Mouse (Mus musculus) liver, adult 2 months (tissue): ENCODE results near the gene Spns2. TPM values are rescaled to one million over a fixed set of nuclear protein-coding genes. Genes with fewer than 3 reads are reported as not detected.

ENCODE experiments used
- DNase-seq: peaks from one replicate; pipeline ENCODE4 v3.0.0-alpha.2; 2011; ENCODE audit warnings: low read depth, low spot score; ENCODE audit errors: extremely low read depth
- H3K27ac ChIP-seq: fragments of 200-500 bp; replicated peaks from 2 replicates; pipeline ENCODE4 v1.5.1; 2012; ENCODE audit warnings: low read depth, mild to moderate bottlenecking, control low read depth, inconsistent platforms, low read length; ENCODE audit not compliant: insufficient read depth
- H3K27me3 ChIP-seq: fragments of 200-500 bp; 2 replicates; pipeline ENCODE4 v1.6.1; 2012; ENCODE audit warnings: mild to moderate bottlenecking, moderate library complexity, low read length, inconsistent platforms; ENCODE audit not compliant: control insufficient read depth, insufficient read depth
- H3K36me3 ChIP-seq: fragments of 200-500 bp; 2 replicates; pipeline ENCODE4 v1.6.1; 2012; ENCODE audit warnings: low read length, inconsistent platforms; ENCODE audit not compliant: control insufficient read depth, insufficient read depth
- H3K4me1 ChIP-seq: fragments of 200-500 bp; 2 replicates; pipeline ENCODE4 v1.6.1; 2011; ENCODE audit warnings: low read length; ENCODE audit not compliant: control insufficient read depth, insufficient read depth
- H3K4me3 ChIP-seq: fragments of 200-500 bp; 2 replicates; pipeline ENCODE4 v1.5.1; 2011; ENCODE audit warnings: low read depth, mild to moderate bottlenecking, control low read depth, low read length, moderate library complexity; ENCODE audit not compliant: insufficient read depth
- H3K79me2 ChIP-seq: fragments of 200-500 bp; 2 replicates; pipeline ENCODE4 v1.6.1; 2012; ENCODE audit warnings: inconsistent platforms, mild to moderate bottlenecking, low read length, moderate library complexity; ENCODE audit not compliant: control insufficient read depth, insufficient read depth
- H3K9ac ChIP-seq: fragments of 200-500 bp; 2 replicates; pipeline ENCODE4 v1.6.1; 2012; ENCODE audit warnings: low read depth, mild to moderate bottlenecking, control low read depth, inconsistent platforms, low read length
- CTCF ChIP-seq: fragments of 200-500 bp; IDR thresholded peaks from 2 replicates; pipeline ENCODE4 v1.5.1; 2011; ENCODE audit warnings: low read depth, low read length, control low read depth
- POLR2A ChIP-seq: fragments of 200-500 bp; IDR thresholded peaks from 2 replicates; pipeline ENCODE4 v1.6.1; 2011; ENCODE audit warnings: low read length, control low read depth; ENCODE audit not compliant: insufficient read depth; ENCODE audit errors: extremely low read depth
- WGBS: fragments of 180-500 bp; shearing (Covaris S2); methylation state at CpG from one replicate; pipeline ENCODE4 v1.1.7; 2018; 5-methylcytosine and 5-hydroxymethylcytosine counted together
- polyA plus RNA-seq: library from polyadenylated mRNA; depleted of rRNA; stranded (reverse); fragments of >200 nt; gene quantifications from 2 replicates; pipeline ENCODE4 v1.2.3, GENCODE M21; 2012
- total RNA-seq: library from RNA; depleted of rRNA; stranded (reverse); fragments of >200 nt; gene quantifications from 2 replicates; pipeline ENCODE4 v1.2.3, GENCODE M21; 2014

The Spns2 gene
- total and polyA plus RNA-seq, 2 experiments, result 41.1 to 47.3 TPM

DNA sequence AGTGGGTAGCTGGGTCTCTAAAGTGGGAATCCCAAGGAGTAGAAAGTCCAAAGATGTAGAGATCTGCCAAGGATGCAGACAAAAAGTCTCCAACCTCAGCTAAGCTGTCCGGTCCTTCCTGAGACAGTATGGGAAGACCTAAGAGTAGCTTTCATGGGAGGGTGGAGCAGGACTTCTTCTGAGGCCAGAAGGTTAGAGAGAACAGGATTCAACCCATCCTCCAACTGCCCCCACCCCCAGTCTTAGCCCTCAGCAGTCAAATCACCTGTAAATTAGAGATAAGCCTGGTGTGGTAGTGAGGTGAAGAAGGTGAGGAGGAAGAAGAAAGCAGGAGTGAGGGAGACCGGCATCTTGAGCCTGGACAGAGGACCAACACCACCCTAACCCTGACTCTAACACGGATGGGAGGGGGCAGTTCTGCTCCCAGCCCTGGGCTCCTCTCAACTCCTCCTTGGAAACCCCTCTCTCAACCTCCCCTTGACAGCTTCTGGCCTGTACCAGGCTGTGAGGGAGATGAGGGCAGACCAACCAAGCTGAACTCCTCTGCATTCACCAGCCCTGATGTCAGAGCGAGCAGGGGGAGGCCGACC, 76.0 kb downstream of the Spns2 start:
- Histone ChIP-seq H3K36me3 (no peaks in the 10 kb centered on the region), H3K27me3 (no peaks in the 10 kb centered on the region), H3K4me3 (no peak overlapping the region), H3K79me2 (no peaks in the 10 kb centered on the region), H3K9ac (no peak overlapping the region), H3K4me1 (peaks cover 6% of the 10 kb centered on the region), H3K27ac (no peak overlapping the region)
- no peak for DNase-seq
- WGBS, result 91% methylated on average over 5 of the region's 5 CpGs
- TF ChIP-seq POLR2A (no peak), CTCF (no peak)

DNA sequence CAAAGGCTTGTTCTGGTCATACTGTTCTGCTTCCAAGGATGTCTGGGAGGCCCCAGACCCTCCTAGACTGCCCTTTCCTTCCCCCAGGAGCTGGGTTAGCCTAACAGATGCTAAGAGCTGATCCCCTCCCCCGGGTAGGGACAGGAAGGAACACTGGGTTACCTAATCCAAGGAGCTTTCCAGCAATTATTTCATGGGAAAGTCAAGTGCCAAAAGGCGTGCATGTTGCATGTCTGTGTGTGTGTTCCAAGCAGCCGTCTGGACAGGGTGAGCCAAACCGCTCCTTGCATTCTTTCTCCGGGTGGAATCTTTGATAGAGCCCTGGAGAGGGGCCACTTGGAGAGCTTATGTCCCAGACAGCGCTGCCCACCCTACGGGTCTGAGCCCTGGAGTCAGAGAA, 76.7 kb downstream of the Spns2 start:
- WGBS, result 93% methylated on average over 7 of the region's 7 CpGs
- no peak overlapping the region for H3K9ac ChIP-seq
- peaks cover 5% of the 10 kb centered on the region for H3K4me1 ChIP-seq
- no peaks in the 10 kb centered on the region for H3K27me3 ChIP-seq
- no peaks in the 10 kb centered on the region for H3K36me3 ChIP-seq
- H3K4me3 ChIP-seq, result no peak overlapping the region
- no peak for TF ChIP-seq POLR2A
- DNase-seq, result no peak
- H3K79me2 ChIP-seq, result no peaks in the 10 kb centered on the region
- H3K27ac ChIP-seq, result no peak overlapping the region

DNA sequence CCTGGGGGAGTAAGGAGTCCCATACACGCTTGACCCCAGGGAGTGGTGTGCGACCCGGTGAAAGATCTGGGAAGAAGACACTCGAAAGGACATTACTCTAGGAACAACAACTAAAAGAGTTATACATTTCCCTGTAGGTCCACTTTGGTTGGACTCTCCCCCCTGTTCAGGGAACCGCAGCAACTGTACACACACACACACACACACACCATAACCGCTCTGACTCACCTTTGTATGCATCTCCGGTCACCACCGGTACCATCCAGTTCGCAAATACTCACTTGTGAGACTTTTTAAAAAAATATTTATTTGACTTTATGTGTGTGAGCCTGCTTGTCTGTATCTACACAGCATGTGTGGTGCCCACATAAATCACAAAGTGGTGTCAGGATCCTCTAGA, 77.8 kb downstream of the Spns2 start:
- Histone ChIP-seq H3K27me3 (no peaks in the 10 kb centered on the region), H3K4me3 (no peak overlapping the region), H3K36me3 (no peaks in the 10 kb centered on the region), H3K27ac (no peak overlapping the region), H3K9ac (no peak overlapping the region), H3K79me2 (no peaks in the 10 kb centered on the region), H3K4me1 (peaks cover 4% of the 10 kb centered on the region; the same call in 1 of the 2 replicates)
- no peak for DNase-seq
- no peak for TF ChIP-seq POLR2A
- no peak for TF ChIP-seq CTCF
- WGBS, result 38% methylated on average over 9 of the region's 9 CpGs

DNA sequence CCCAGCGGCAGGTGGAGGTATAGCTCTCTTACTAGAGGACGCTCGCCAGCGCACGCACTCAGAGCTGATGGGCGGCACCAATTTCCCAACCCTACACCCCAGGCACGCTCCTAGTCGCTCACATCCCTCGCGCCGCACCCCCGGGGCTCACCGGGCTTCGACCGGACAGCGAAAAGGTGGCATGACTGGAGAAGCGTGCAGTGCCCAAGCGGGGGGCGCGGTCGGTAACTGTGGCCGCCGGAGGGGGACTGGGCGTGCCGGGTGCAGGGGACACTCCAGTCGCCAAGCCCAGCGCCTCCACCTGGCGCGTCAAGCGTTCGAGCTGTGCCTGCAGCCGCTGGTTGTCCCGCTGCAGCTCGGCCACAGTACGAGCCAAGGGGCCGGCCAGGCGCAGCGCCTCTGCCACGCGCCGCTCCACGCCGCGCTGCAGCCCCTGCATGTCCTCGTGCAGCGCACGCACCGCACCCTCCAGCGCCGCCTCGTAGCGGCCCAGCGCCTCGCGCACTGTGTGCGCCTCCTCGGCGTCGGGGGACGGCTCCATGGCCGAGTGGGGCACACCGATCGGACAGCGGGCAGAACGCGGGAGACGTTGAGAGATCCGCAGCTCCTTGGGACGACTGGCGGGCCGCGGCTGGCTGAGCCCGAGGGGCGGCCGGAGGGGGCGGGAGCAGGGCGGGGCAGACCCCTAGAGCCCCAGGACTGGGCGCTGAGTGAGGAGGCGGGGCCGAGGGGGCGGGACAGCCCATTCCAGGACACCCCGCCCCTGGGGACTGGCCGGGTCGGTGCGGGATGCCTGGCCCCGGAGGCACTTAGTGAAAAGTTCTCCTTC, 78.4 kb downstream of the Spns2 start, which contains the start of gene Smtnl2:
Gene Smtnl2, minus strand, starts transcription at position 621 of the 829 bp plus-strand sequence.
- H3K27ac ChIP-seq, result no peak within 1 kb of the TSS
- peak within 1 kb of the TSS; percentile 72 for H3K9ac ChIP-seq
- under 1% methylated on average over 86 of the region's 86 CpGs for WGBS
- DNase-seq, result peak; percentile 66
- peak within 1 kb of the TSS; percentile 64 for H3K4me3 ChIP-seq
- H3K27me3 ChIP-seq, result no peaks in the 10 kb centered on the region
- peaks cover 4% of the 10 kb centered on the region; the same call in 1 of the 2 replicates for H3K4me1 ChIP-seq
- TF ChIP-seq POLR2A (0 out of 2 replicates have a peak, but pooled peaks have one; percentile 25), CTCF (peak; percentile 57)
- no peaks in the 10 kb centered on the region for H3K79me2 ChIP-seq
- H3K36me3 ChIP-seq, result no peaks in the 10 kb centered on the region

DNA sequence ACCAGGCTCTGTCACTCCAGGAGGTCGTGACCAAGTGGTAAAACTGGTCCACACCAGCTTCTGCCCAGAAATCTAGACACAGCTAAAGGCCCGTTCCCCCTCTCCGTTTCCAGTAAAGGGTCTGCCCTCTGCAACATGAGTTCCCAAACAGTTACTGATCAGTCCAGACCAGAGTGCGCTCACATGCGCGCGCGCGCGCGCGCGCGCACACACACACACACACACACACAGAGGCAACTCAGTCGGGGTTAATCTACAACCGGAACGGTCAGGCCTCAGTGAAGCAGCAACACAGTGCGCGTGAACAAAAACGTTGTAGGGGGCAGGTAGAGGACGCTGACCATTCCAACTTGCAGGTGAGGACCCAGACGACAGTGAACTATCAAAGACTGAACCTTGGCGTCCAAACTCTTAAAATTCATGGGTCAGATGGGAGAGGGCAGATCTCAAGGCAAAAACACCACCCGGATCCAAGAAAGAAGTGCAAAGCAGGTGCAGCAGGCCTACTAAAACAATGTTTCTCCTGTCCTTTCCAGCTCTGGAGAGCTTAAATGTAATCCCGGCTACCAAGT, 79.1 kb downstream of the Spns2 start:
- WGBS, result 5% methylated on average over 25 of the region's 25 CpGs
- Histone ChIP-seq H3K27ac (no peak overlapping the region), H3K36me3 (no peaks in the 10 kb centered on the region), H3K79me2 (no peaks in the 10 kb centered on the region), H3K4me1 (peaks cover 4% of the 10 kb centered on the region; the same call in 1 of the 2 replicates), H3K4me3 (peak overlapping the region; percentile 64), H3K27me3 (no peaks in the 10 kb centered on the region), H3K9ac (peak overlapping the region; percentile 1)
- TF ChIP-seq CTCF (no peak), POLR2A (no peak)
- DNase-seq, result peak; percentile 57
